Mouse (Mus musculus) adrenal gland, postnatal 14 days (tissue): ENCODE data around the gene Fbxo22. TPM values are rescaled to one million over a fixed set of nuclear protein-coding genes. Genes with fewer than 3 reads are reported as not detected.

ENCODE experiments used
- total RNA-seq: library from RNA; stranded (reverse); gene quantifications from 2 replicates; pipeline ENCODE4 v1.2.3, GENCODE M21; 2021

The Fbxo22 gene
- total RNA-seq, 1 experiment from 2014 or later, result 27.5 TPM

Other genes with a start within 250 kb of the Fbxo22 start
- 0.85 and 1.2 TPM in 2 replicates for gene Chrna5, start 228.0 kb upstream of the Fbxo22 start, total RNA-seq
- gene Chrna3, start 182.4 kb upstream of the Fbxo22 start, total RNA-seq, result 9.6 and 13.0 TPM in 2 replicates
- gene Chrnb4, start 160.1 kb upstream of the Fbxo22 start, total RNA-seq, result 4.3 and 6.6 TPM in 2 replicates
- 46.7 and 47.5 TPM in 2 replicates for gene Ube2q2, start 60.1 kb upstream of the Fbxo22 start, total RNA-seq
- gene Nrg4, start 117.9 kb downstream of the Fbxo22 start, total RNA-seq, result 56.9 and 65.7 TPM in 2 replicates
- gene Tmem266, start 118.0 kb downstream of the Fbxo22 start, total RNA-seq, result 0.93 and 1.3 TPM in 2 replicates